Mouse (Mus musculus): ENCODE data around the gene Ccdc78.
"Not testable (repeated sequence)": the region's sequence is repeated elsewhere in the genome, so short reads cannot be mapped to it uniquely, and the experiment has no call there.

Ccdc78 gene

DNA sequence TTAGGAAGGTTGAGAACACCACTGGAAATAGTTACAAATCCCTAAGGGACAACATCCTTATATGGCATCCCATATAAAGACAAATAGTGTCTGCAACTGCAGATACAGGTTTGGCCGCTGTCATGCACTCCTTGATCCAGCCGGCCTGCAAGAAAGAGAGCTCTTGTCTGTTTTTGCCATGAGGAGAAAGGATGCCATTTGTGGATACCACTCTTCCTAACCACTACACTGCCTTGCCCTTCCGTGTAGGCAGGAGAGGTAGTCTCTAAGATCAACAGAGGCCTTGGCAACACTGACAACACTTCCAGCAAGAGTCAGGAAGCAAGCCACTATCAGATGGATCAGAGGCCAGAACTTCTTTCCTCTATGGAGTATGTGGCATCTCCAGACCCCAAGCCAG is at the start of gene Ccdc78:
Gene Ccdc78, plus strand, starts transcription at position 301 of the 400 bp plus-strand sequence.
- DNase-seq (ENCODE audit: low spot score): no peak

DNA sequence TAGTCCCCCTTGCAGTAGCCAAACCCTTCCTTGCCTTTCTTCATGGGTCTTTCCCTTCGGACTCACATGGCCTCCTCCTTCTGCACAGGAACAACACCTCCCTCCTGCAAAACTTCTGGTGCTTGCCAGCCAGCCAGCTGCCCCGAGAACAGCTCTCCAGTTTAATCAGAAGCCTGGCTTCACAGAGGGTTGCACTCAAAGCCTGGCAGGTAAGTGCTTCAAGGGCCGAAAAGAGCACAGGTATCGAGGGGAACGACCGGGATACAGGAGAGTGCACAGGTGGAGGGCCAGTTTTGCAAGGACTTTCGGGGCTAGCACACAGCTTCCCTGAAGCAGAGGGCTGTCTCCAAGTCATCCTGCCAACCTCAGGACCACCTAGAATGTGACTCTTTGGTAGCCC is 47.5 kb upstream of the Ccdc78 start:
- DNase-seq (ENCODE audit: low spot score): no peak

DNA sequence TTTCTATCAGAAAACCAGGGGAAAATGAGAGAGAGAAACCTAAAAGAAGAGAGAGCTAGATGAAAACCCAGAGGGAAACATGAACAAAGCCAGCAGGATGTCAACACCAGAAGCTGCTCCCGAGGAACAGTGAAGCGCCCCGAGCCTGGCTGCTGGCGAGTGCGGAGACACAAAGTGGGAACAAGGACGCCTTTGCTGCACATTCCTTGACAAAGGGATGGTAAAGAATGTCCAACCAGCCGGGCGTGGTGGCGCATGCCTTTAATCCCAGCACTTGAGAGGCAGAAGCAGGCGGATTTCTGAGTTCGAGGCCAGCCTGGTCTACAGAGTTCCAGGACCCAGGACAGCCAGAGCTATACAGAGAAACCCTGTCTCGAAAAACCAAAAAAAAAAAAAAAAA is 44.9 kb upstream of the Ccdc78 start:
- not testable (repeated sequence) for DNase-seq (ENCODE audit: low spot score)

DNA sequence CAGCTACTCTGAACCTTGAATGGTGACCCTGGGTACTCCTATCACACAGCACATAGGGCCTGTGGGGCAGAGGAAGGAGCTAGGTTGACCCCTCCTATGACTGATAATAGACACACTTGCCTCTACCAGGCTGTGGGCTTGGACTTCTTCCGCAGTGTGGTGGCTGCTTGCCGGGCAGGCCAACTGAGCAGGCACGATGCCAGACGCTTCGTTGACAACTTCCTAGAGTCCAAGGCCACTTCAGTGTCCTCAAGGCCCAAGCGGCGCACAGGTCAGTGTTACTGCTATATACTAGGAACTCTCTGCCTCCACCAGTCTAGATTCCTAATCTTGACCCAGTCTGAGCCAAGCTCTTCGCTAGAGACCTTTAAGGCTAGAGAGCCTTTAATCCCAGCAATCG is 42.5 kb upstream of the Ccdc78 start:
- no peak for DNase-seq (ENCODE audit: low spot score)

DNA sequence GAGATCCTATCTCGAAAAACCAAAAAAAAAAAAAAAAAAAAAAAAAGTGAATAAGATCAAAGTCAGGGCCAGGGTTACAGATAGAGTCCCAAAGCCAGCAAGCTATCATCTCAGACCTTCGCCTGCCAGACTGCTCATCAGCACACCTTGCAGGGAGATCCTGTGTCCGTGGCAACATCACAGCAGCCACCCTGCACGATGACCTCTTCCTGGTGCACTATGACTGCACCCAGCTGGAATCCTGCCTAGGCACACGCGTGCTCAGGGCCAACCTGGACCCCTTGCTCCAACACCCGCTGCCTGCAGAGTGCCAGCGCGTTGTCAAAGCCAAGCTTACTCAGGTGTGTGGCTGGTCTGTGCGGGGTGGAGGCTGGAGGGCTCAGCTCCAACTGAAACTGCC is 42.1 kb upstream of the Ccdc78 start:
- DNase-seq (ENCODE audit: low spot score): no peak

DNA sequence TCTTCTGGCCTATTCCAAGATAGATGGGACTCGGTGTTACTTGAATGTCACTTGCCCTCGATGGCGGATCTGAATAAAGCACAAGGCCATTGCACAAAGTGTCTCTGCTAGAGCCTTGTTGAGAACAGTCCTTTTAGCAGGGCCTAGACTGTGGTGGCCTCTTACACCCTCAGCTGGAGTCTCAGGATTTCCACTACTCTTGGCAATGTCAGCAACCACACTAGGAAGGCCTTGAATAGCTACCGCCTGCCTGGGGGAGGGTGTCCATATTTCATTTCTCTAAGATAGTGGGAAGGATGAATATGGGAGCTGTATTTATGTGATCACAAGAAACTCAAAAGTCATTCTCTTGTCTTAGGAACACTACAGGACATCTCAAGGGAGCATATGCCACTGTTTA is 38.1 kb upstream of the Ccdc78 start:
- no peak for DNase-seq (ENCODE audit: low spot score)

DNA sequence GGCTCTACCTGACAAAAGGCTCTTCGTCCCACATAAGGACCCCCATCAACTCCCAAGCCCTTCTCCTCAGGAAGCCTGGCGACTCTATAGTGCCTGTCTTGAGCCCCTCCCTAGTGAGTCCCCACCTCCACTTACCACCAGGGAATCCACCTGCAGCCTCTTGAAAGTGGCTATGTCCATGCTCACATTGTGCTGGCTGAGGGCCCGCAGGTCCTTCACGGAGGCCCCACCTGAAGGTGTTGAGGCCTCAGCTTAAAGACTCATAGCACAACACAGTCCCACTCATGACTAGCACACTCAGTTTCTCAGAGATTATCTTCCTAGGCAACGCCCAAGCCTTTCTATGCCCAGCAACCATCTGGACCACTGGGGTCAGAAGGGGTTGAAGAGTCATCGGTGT is 37.1 kb upstream of the Ccdc78 start:
- no peak for DNase-seq (ENCODE audit: low spot score)

DNA sequence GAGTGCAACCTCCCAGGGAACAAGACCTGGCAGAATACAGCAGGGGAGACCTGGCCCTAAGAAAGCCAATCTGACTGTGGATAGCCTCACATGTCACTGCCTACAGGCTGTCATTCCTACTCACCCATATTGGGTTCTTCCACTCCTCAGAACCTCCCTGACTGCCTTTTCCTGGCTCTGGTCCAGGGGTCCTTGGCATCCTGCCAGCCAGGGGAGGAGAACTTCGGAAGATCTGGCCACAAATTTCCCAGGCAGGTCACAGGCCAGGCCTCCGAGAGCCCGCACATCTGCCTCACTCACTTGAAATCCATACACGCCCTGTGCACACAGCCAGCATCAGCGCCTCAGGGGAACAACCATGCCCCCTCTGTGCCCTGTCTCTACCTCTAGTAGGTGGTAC is 34.9 kb upstream of the Ccdc78 start:
- DNase-seq (ENCODE audit: low spot score): no peak

DNA sequence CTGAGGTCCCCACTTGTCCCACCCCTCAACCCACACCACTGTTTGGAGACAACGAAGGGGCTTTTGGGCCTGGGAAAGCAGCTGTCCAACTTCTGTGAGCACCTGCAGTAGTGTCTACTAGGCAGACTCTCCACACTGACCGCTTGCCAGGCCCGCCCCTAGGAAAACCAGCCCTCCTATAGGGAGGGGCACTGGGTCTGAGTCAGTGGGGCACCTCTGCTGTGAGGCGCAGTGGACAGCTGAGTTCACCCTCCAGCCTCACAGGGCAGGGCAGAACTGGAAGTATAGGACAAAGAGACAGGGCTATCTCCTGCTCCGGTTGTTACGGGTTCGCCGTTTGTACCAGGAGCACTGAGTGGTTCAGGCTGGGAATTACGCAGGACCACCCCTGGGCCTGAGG is 32.1 kb upstream of the Ccdc78 start, which contains the start of gene Msln:
Gene Msln, minus strand, starts transcription at position 138 of the 400 bp plus-strand sequence.
- no peak for DNase-seq (ENCODE audit: low spot score)

DNA sequence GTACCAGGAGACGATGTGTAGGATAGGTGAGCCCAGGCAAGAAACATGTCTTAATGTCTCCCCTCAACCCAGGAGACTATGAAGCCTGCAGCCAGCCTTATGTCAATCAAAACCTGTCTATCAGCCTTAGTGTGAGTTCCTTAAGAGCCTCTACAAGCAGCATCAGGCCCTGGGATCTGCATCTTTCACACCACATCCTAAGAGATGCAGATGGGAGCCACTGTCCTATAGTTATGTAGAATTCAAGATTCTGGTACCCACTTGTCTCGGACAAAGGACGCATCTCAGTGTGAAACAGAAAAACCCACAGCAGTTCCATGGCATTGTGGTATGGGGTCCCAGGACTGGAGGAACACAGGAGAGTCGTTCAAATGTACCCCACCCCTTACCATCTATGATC is 31.3 kb upstream of the Ccdc78 start:
- no peak for DNase-seq (ENCODE audit: low spot score)

DNA sequence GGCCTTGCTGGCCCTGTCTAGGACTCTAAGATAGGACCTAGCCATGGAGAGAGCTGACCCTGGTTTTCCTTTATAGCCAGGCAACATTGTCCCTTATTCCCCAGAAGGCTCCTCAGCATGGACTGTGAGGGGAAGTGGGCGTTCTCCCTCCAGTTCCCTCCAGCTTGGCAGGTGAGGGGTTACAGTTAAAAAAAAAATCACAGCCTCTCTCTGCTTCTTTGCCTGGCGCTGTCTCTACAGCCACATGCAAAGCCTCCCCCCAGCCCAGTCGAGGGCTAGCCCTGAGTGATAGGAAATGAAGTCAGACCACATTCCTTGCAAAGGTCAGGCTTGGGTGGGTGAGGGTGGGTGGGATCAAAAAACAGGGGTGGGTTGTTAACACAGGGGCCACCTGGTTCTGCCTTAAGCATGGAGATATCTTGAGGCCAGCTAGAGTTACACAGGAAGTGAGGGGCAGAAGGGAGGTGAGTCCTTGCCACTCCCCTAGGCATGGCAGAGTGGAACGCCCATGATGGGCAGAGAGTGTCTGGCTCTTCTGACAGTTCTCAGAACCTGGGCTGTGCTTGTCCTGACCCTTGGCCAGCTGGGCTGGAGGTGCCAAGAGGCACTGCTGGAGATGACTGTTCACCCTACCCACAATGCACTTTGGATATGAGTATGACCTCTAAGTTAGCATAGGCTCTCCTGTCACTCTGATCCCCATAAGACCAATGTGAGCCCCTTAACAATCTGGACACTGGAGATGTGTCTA is 30.6 kb upstream of the Ccdc78 start:
- DNase-seq (ENCODE audit: low spot score): no peak

DNA sequence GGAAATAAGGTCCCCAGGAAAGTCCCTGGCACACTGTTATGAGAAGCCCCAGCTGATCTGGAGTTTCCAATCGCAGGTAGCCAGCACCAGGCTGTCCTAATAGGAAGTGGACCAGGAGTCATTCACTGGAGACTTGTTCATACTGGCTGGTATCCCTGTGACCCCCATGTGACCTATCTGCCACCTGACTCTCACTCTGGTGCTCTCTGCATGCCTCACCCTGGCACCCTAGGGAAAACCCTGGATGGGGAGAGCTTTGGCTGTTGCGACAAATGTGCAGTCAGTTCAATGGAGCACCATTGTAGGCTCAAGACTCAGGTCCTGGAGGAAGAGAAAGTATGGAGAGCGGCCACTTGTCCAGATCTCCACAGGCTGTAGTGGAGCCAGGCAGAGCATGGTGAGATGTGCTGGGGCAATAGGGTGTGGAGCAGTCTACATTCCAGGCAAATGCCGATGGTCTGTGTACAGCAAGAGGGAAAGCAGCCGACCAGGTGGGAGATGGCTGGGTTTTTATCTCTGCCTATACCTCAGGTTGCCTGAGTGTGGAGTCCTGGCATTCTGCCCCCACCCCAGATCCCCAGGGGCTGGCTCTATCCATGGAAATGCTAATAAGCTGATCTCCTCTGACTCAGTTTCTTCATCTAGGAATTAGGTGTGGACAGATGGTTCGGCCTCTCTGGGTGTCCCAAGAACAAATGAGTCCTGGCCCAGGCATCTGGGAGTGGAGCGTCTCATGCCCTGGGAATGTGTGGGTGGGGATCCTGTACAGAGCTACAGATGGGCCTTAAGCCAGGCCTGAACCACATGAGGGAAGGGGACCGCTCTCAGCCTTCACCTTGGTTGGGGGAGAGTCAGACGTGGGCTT is 29.8 kb upstream of the Ccdc78 start:
- no peak for DNase-seq (ENCODE audit: low spot score)

DNA sequence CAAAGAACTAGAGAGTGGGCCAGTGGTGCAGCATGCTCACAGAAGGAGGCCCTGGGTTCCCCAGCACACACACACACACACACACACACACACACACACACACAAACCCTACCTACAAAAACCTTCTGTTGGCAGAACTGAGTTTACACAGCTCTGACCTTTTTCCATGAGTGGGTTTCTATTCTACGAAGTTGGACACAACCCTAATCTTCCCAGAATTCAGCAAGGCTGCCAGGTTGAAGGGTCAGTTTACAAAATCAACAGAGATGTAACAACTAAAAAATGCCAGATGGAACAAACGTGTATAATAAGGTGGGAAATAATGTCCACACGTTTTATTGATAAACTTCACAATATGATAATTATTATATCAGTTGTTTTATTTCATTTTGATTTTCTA is 28.7 kb upstream of the Ccdc78 start:
- DNase-seq (ENCODE audit: low spot score): no peak

DNA sequence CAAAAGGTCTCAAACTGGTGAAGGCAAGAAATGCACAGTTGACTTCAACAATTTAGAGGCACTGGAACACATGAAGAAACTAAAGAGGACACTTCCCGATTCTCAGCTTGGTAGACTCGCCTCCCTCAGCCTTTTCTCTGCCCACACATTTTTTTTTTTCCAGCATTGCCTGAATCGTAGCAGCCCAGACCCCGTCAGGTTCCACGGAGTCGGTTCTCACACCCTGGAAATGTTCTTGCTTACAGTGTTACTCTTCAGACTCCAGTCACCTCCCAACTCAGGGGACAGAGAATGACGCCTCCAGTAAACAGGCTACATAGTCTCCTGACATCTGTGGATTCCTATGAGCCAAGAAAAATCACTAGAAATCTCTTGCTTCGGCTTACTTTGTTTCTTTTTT is 26.2 kb upstream of the Ccdc78 start:
- DNase-seq (ENCODE audit: low spot score): no peak

DNA sequence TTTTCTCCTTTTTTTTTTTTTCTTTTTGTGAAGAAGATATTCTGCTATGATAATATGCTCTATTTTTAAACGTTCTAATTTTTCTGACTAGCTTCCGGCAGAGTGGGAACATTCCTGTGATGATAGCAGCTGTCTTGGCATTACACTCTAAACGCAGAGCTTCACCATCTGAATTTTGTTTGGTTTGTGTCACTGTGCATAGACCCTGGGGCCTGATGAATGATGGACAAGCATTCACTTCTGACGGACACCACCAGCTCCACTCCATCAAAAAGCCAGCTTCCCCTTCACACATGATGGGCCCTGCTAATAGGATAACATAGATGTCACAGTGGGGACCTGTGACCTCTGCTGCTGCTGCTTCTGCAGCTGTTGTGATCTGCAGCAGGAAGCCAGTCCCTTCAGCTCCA is 24.8 kb upstream of the Ccdc78 start:
- peak; percentile 65 for DNase-seq (ENCODE audit: low spot score)

DNA sequence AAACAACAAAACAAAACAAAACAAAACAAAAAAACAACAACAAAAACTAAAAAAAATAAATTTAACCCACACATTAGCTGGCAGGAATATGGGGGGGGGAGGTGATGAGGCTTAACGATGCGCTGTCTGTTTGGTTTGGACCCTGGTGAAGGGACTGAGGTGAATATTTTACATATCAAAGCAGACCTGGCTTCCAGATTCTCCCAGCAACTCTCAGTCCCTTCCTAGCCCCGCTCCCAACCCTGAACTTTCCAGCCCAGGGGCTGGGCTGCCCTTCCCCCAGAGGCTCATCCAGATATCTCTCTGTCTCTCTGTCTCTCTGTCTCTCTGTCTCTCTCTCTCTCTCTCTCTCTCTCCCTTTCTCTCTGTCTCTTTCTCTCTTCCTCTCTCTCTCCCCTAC is 23.8 kb upstream of the Ccdc78 start:
- DNase-seq (ENCODE audit: low spot score): no peak

DNA sequence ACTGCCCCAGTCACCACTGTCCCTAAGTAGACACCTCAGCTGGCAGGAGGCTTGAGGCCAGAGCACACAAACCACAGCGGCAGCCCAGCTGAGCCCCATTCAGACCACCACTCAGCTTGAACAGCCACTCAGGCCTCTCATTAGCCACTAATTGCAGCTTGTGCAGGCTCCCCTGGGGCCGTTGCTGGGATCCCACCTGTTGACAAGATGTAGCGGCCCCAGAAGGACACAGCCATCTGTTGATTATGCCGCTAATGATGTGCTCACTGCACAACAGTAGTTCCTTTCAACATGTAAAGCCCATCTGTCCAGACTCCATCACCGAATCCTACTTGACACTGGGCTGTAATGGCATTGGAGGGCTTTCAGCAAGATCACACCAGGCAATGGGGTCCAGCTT is 20.5 kb upstream of the Ccdc78 start:
- DNase-seq (ENCODE audit: low spot score): peak; percentile 94

DNA sequence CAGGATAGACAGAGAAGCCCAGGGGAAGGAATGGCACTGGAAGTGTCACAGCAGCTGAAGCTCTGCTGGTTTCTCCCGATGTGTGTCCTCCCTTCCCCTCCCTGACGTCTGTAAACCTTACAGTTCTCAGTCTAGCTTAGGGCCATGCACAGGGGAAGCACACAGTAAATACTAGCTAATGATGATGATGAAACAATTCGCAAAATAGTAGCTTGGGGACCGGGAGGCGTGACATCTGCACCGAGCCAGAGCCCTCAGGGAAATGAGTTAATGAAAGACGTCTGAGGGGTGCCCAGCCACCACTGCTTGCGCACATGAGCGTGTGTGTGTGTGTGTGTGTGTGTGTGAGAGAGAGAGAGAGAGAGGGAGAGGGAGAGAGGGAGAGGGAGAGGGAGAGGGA is 17.0 kb upstream of the Ccdc78 start:
- DNase-seq (ENCODE audit: low spot score): no peak

DNA sequence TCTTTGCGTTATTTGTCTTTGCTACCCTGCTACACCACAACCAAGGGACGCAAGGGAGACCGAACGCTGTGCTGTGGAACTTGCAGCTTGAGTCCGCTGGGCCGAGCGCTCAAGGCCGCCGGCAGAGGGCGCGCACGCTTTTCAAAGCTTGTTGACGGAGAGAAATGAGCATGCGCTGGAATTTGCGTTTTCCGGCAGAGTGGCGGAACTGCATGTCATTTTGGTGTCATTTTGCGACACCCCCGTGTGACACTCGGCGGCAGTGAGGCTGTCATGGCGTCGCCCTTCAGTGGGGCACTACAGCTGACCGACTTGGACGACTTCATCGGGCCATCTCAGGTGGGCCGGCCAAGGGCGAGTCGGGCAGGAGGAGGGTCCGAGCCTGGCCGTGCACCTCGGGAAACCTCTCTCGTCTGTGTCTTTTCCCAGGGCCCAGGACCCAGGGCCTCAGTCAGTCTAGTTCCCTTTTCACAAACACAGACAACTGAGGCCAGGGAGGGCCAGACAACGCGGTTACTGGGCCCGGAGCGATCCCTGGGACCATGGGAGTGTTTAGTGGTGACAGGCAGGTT is 12.7 kb upstream of the Ccdc78 start, which contains the start of gene Narfl:
Gene Narfl, plus strand, starts transcription at position 228 of the 572 bp plus-strand sequence.
- DNase-seq (ENCODE audit: low spot score): peak; percentile 100

DNA sequence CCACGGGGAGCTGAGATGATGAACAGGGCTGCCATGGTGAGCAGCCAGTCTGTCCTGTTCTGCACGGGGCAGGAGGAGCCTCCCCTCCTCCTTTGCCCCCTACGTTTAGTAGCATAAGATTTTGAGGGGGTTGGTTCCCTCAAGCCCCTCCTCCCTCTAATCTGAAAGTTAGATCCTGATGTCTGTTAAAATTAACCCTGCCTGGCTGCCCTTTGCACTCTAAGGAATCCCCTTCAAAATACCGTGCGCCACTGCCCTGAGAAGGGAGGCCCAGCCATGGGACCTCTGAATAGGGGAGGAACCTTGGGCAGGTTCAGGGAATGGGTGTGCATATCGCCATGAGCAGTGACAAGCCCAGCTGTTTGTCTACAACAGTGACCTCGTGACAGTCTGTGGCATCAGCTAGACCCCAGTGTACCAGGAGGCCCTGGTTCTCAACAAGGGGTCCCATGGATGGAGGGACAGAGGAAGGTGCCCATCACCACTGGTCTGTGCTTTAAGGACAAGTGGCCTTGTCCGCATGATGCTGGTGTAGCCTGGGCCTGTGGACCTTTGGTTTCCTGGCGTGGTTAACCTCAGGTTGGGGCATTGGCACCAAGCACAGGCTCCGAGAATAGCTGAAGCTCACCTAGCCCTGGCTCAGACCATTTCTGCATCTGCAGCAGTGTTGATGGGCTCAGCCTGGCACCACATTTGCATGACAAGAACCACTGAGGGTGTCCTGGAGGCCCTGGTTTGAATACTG is 10.9 kb upstream of the Ccdc78 start:
- no peak for DNase-seq (ENCODE audit: low spot score)

DNA sequence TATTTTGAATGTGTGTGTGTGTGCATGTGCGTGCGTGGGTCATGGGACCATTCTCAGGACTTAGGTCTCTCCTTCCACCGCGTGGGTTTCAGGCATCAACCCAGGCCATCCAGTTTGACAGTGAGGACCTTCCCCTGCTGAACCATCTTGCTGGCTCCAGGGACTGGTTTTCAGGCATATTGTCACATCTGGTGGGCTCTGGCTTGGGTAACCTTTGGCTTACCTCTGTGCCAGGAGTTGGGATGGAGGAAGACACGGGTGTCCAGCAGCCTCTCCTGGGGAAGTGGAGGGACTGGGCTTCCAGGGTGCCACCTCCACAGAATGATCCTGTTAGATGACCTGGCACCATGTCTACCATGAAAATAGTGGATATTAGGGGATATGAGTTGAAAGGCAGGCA is 8.4 kb upstream of the Ccdc78 start:
- no peak for DNase-seq (ENCODE audit: low spot score)

DNA sequence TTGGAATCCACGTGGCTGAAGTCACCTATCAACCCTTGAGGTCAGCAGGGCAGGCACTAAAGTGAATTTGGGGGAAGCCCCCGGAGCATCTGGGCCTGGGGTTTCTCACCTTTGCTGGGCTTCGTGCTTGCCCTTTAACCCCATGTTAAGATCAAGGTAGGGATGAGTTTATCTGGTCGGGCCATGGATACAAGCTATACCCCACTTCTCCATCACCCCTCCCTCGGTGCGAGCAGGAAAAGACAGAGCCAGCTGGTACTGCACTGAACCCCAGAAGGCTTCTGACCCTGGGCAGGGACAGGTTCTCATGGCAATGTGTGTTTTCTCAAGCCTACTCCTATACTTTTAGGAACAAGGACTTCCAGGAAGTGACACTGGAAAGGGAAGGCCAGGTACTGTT is 5.0 kb upstream of the Ccdc78 start:
- no peak for DNase-seq (ENCODE audit: low spot score)
